Mouse (Mus musculus) G1E (cell line): ENCODE measurements around the gene Gxylt1.

Source experiments
- CTCF ChIP-seq: IDR thresholded peaks from 2 replicates; pipeline ENCODE4 v1.5.1; 2012; ENCODE audit warnings: low read depth, low read length, inconsistent platforms, mixed read lengths
- GATA1 ChIP-seq: IDR thresholded peaks from 2 replicates; pipeline ENCODE4 v1.6.1; 2012; ENCODE audit warnings: borderline replicate concordance, low read length, inconsistent platforms, mixed read lengths
- GATA2 ChIP-seq: IDR thresholded peaks from 2 replicates; pipeline ENCODE4 v1.6.1; 2012; ENCODE audit warnings: low read depth, low read length, inconsistent platforms, borderline replicate concordance
- POLR2AphosphoS5 ChIP-seq: IDR thresholded peaks from 2 replicates; pipeline ENCODE4 v1.6.1; 2012; ENCODE audit warnings: low read depth, low read length, inconsistent platforms; ENCODE audit not compliant: insufficient replicate concordance
- TAL1 ChIP-seq: conservative IDR thresholded peaks from 2 replicates; pipeline ENCODE4 v1.6.1; 2012; ENCODE audit warnings: low read depth, low read length, inconsistent platforms, mixed read lengths

- TF ChIP-seq POLR2AphosphoS5 (no peak), GATA1 (no peak), CTCF (no peak), GATA2 (no peak), TAL1 (no peak)
Observed at GRCm38 (mm10) chr15:93252396-93252795, 22.6 kb downstream of the Gxylt1 start.
